Mouse (Mus musculus) layer of hippocampus, adult 2 months (tissue): Measurements from ENCODE around the gene Ephb2. TPM values are rescaled to one million over a fixed set of nuclear protein-coding genes. Genes with fewer than 3 reads are reported as not detected.
A peak's percentile ranks its signal among the peaks of the same experiment; 100 is the strongest.

Source experiments
- DNase-seq, 2 experiments: peaks; one replicate each; pipeline ENCODE4 v3.0.0; 2022; ENCODE audit warnings: low spot score in 2 of 2
- H3K27ac ChIP-seq: fragments of 200-600 bp; 2 replicates; pipeline ENCODE4 v1.8.1; 2022
- H3K4me3 ChIP-seq: fragments of 200-600 bp; 2 replicates; pipeline ENCODE4 v1.8.1; 2022; ENCODE audit warnings: mild to moderate bottlenecking
- CTCF ChIP-seq: fragments of 200-600 bp; conservative IDR thresholded peaks from 2 replicates; pipeline ENCODE4 v1.8.1; 2022; ENCODE audit warnings: antibody characterized with exemption, mild to moderate bottlenecking, moderate library complexity
- total RNA-seq, 2 experiments: library from RNA; stranded (reverse); gene quantifications; 2 replicates each; pipeline ENCODE4 v1.2.3; 2021

Ephb2 gene
- total RNA-seq, 2 experiments from 2014 or later, result 21.8 to 22.1 TPM

- Histone ChIP-seq H3K4me3 (no peak overlapping the region), H3K27ac (no peak overlapping the region)
- peak in 1 of 2 experiments; percentile 60 for DNase-seq
- peak; percentile 75 for TF ChIP-seq CTCF
Observed at GRCm38 (mm10) chr4:136855081-136855480, 19.3 kb upstream of the Ephb2 start.

GRCm38 (mm10) chr4:136852989-136853388, 17.2 kb upstream of the Ephb2 start:
- no peak for DNase-seq
- Histone ChIP-seq H3K4me3 (no peak overlapping the region), H3K27ac (no peak overlapping the region)
- TF ChIP-seq CTCF, result no peak

- no peak for DNase-seq
- Histone ChIP-seq H3K4me3 (no peak overlapping the region), H3K27ac (no peak overlapping the region)
- no peak for TF ChIP-seq CTCF
Observed at GRCm38 (mm10) chr4:136852119-136852518, 16.3 kb upstream of the Ephb2 start.

- no peak overlapping the region for H3K27ac ChIP-seq
- no peak for DNase-seq
- TF ChIP-seq CTCF, result no peak
- no peak overlapping the region for H3K4me3 ChIP-seq
Observed at GRCm38 (mm10) chr4:136848565-136848964, 12.8 kb upstream of the Ephb2 start.

GRCm38 (mm10) chr4:136847166-136847565, 11.4 kb upstream of the Ephb2 start:
- Histone ChIP-seq H3K27ac (no peak overlapping the region), H3K4me3 (no peak overlapping the region)
- no peak for TF ChIP-seq CTCF
- DNase-seq, result no peak

GRCm38 (mm10) chr4:136842802-136843201, 7.0 kb upstream of the Ephb2 start:
- TF ChIP-seq CTCF, result no peak
- H3K27ac ChIP-seq, result no peak overlapping the region
- no peak overlapping the region for H3K4me3 ChIP-seq
- no peak for DNase-seq

- no peak for TF ChIP-seq CTCF
- Histone ChIP-seq H3K27ac (no peak overlapping the region), H3K4me3 (no peak overlapping the region)
- no peak for DNase-seq
Observed at GRCm38 (mm10) chr4:136842033-136842432, 6.2 kb upstream of the Ephb2 start.

- peak; percentile 67 to 89 for DNase-seq
- H3K27ac ChIP-seq, result no peak overlapping the region
- no peak overlapping the region for H3K4me3 ChIP-seq
- peak; percentile 97 for TF ChIP-seq CTCF
Observed at GRCm38 (mm10) chr4:136841056-136841455, 5.3 kb upstream of the Ephb2 start.

- no peak for DNase-seq
Observed at GRCm38 (mm10) chr4:136838462-136838861, 2.7 kb upstream of the Ephb2 start.

GRCm38 (mm10) chr4:136838026-136838425, 2.2 kb upstream of the Ephb2 start:
- no peak overlapping the region for H3K4me3 ChIP-seq
- TF ChIP-seq CTCF, result no peak
- DNase-seq, result no peak
- H3K27ac ChIP-seq, result no peak overlapping the region

More at GRCm38 (mm10) chr4:136838462-136838861, 2.7 kb upstream of the Ephb2 start:
- no peak for TF ChIP-seq CTCF
- H3K4me3 ChIP-seq, result no peak overlapping the region
- H3K27ac ChIP-seq, result no peak overlapping the region

GRCm38 (mm10) chr4:136836387-136836931, 671 bp upstream of the Ephb2 start:
- peak in 1 of 2 experiments; percentile 18 for DNase-seq
- H3K4me3 ChIP-seq, result peak overlapping the region; percentile 69
- H3K27ac ChIP-seq, result peak overlapping the region; percentile 99

GRCm38 (mm10) chr4:136834815-136835620, 770 bp downstream of the Ephb2 start:
- Histone ChIP-seq H3K27ac (peak overlapping the region; percentile 49; the same call in 1 of the 2 replicates), H3K4me3 (peak overlapping the region; percentile 69)
- TF ChIP-seq CTCF, result no peak
- peak in 1 of 2 experiments; percentile 22 for DNase-seq

More at GRCm38 (mm10) chr4:136836387-136836931, 671 bp upstream of the Ephb2 start:
- peak; percentile 29; the same call in 1 of the 2 replicates for TF ChIP-seq CTCF

GRCm38 (mm10) chr4:136834439-136834814, 1.4 kb downstream of the Ephb2 start:
- peak in 1 of 2 experiments; percentile 22 for DNase-seq
- no peak for TF ChIP-seq CTCF
- no peak overlapping the region for H3K27ac ChIP-seq
- H3K4me3 ChIP-seq, result peak overlapping the region; percentile 69
